Mouse (Mus musculus) forebrain, embryonic 13.5 days (tissue): ENCODE measurements around the gene Zp1. TPM values are rescaled to one million over a fixed set of nuclear protein-coding genes. Genes with fewer than 3 reads are reported as not detected.
A peak's percentile ranks its signal among the peaks of the same experiment; 100 is the strongest.

Experiments used
- ATAC-seq: fragments of 200-750 bp; cut with Nextera tagmentation; 2 replicates; pipeline ENCODE4 v1.8.0; 2017
- H3K27ac ChIP-seq: fragments of 300-500 bp; sonication (generic); 2 replicates; pipeline ENCODE4 v1.5.1; 2015; ENCODE audit warnings: inconsistent platforms, mild to moderate bottlenecking, moderate library complexity
- H3K27me3 ChIP-seq: fragments of 300-500 bp; sonication (generic); 2 replicates; pipeline ENCODE4 v1.6.1; 2015; ENCODE audit warnings: mild to moderate bottlenecking, inconsistent platforms
- H3K36me3 ChIP-seq: fragments of 300-500 bp; sonication (generic); 2 replicates; pipeline ENCODE4 v1.6.1; 2015; ENCODE audit warnings: mild to moderate bottlenecking, inconsistent platforms; ENCODE audit not compliant: poor library complexity, severe bottlenecking
- H3K4me1 ChIP-seq: fragments of 300-500 bp; sonication (generic); 2 replicates; pipeline ENCODE4 v1.6.1; 2015; ENCODE audit warnings: inconsistent platforms
- H3K4me2 ChIP-seq: fragments of 300-500 bp; sonication (generic); 2 replicates; pipeline ENCODE4 v1.6.1; 2015; ENCODE audit warnings: inconsistent platforms, mild to moderate bottlenecking, moderate library complexity
- H3K4me3 ChIP-seq: fragments of 300-500 bp; sonication (generic); 2 replicates; pipeline ENCODE4 v1.5.1; 2015; ENCODE audit warnings: mild to moderate bottlenecking, inconsistent platforms
- H3K9ac ChIP-seq: fragments of 300-500 bp; sonication (generic); 2 replicates; pipeline ENCODE4 v1.6.1; 2015; ENCODE audit warnings: mild to moderate bottlenecking, inconsistent platforms
- H3K9me3 ChIP-seq: fragments of 300-500 bp; sonication (generic); replicated peaks from 2 replicates; pipeline ENCODE4 v1.6.1; 2016; ENCODE audit warnings: inconsistent platforms
- WGBS: fragments of 180-500 bp; shearing (Covaris S2); methylation state at CpG from one replicate; pipeline ENCODE4 v1.1.7; 2015; 5-methylcytosine and 5-hydroxymethylcytosine counted together
- polyA plus RNA-seq: library from polyadenylated mRNA; unstranded; fragments of >200 nt; fragmentation: Nextera tagmentation; extraction: Ambion mirVana; gene quantifications from 2 replicates; pipeline ENCODE4 v1.2.1, GENCODE M21; 2015

Zp1 gene
- polyA plus RNA-seq, 1 experiment from 2014 or later, result not detected

DNA sequence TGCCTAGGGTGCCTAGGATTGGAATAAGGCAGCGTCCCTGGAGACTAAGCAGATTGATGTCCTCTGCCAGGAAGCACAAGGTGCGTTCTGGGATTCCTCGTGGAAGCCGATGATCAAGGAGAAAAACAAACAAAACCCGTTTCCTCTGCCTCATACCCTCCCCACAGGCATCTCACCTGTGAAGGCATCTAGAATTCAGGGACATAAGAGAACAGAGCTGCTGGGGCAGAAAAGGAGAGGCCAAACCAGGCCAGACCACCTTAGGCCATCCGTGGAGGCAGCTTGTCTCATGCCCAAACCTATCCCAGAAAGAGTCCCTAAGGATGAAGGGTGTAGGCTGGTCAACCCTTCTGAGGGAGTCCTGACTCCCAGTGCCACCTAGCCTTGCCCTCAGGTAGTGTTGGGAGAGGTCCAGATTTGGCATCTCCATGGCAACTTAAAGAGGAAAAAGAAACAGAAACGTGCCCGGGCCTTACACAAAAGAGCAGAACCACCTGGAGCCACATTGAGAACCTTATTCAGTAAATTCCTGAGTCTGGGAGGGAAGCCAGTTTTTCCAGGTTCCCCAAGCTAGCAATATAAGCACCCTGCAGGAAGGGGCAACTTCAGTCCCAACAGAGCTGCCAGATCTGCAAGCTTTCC lies 50.4 kb downstream of the Zp1 start, which contains the start of gene Tmem132a:
Tmem132a (minus strand) TSS at position 55 of the 642 bp plus-strand sequence.
- H3K36me3 ChIP-seq, result peaks cover 60% of the 10 kb centered on the region
- H3K27ac ChIP-seq, result peak within 1 kb of the TSS; percentile 92
- peak within 1 kb of the TSS; percentile 96 for H3K9ac ChIP-seq
- no peaks in the 10 kb centered on the region for H3K9me3 ChIP-seq
- H3K4me2 ChIP-seq, result peak within 1 kb of the TSS; percentile 93
- WGBS, result under 1% methylated on average over 8 of the region's 8 CpGs
- H3K27me3 ChIP-seq, result no peaks in the 10 kb centered on the region
- peak within 1 kb of the TSS; percentile 88 for H3K4me3 ChIP-seq
- peak; percentile 50 for ATAC-seq
- H3K4me1 ChIP-seq, result peaks cover 34% of the 10 kb centered on the region

DNA sequence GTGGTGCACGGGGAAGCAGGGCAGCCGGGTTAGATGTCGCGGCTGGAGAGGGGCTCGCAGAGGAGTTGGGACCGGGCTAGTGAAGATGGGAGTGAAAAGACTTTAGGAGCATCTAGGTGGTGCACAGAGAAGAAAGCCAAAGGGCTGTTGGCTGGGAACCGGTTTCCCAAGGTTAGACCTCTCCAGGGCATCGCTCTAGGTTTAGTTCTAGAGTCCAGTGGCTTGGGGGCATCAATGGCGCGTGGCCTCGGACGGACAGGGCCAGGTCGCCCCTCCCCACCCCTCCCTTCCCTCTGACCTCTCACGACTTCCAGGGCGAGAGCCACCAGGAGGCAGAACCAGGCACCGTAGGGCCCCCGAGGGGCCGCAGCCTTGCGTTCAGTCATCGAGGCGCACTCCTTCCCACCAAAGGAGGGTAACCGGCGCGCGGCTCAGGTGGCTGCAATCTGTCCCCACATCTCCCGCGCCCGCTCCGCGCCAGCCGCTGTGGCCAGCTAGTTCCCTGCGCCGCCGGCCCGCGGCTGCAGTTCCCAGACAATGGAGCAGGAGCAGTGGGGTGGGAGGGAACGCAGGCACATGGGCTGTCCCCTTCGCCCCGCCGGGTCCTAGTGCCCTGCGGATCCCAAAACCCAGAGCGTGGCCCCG lies 51.1 kb downstream of the Zp1 start:
- 0% methylated on average over 42 of the region's 43 CpGs for WGBS
- H3K4me1 ChIP-seq, result peaks cover 34% of the 10 kb centered on the region
- ATAC-seq, result peak; percentile 96
- H3K4me3 ChIP-seq, result peak overlapping the region; percentile 88
- H3K36me3 ChIP-seq, result peaks cover 66% of the 10 kb centered on the region
- H3K9ac ChIP-seq, result peak overlapping the region; percentile 96
- H3K9me3 ChIP-seq, result no peaks in the 10 kb centered on the region
- peak overlapping the region; percentile 92 for H3K27ac ChIP-seq
- H3K4me2 ChIP-seq, result peak overlapping the region; percentile 93
- H3K27me3 ChIP-seq, result no peaks in the 10 kb centered on the region

DNA sequence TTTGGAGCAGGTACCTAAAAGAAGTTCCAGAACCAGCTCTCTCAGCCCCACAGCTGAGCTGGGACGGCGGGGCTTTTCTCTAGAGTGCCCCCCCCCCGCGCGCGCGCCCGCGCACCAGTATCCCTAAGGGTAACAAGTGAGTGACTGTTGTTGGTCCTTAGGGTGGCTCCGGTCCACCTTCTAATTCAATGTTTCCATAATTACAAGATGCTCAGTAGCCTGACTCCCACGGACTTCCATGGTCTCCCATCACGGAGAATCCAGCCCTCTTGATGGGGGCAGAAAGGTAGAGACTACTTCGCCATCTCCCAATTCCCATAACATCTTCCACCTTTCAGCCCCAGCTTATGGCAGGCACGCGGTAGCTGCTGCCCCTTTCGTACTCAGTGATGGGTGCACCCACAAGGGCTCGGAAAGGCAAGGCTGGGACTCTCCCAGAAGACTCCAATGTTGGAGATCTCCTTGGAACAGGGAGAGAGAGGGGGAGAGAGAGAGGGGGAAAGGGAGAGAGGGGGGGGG lies 51.8 kb downstream of the Zp1 start:
- Histone ChIP-seq H3K9ac (peak overlapping the region; percentile 96), H3K4me2 (peak overlapping the region; percentile 93), H3K9me3 (no peaks in the 10 kb centered on the region), H3K36me3 (peaks cover 66% of the 10 kb centered on the region), H3K27me3 (no peaks in the 10 kb centered on the region), H3K4me3 (peak overlapping the region; percentile 88), H3K27ac (peak overlapping the region; percentile 92), H3K4me1 (peaks cover 34% of the 10 kb centered on the region)
- WGBS, result 0% methylated on average over 17 of the region's 17 CpGs
- ATAC-seq, result peak; percentile 44

DNA sequence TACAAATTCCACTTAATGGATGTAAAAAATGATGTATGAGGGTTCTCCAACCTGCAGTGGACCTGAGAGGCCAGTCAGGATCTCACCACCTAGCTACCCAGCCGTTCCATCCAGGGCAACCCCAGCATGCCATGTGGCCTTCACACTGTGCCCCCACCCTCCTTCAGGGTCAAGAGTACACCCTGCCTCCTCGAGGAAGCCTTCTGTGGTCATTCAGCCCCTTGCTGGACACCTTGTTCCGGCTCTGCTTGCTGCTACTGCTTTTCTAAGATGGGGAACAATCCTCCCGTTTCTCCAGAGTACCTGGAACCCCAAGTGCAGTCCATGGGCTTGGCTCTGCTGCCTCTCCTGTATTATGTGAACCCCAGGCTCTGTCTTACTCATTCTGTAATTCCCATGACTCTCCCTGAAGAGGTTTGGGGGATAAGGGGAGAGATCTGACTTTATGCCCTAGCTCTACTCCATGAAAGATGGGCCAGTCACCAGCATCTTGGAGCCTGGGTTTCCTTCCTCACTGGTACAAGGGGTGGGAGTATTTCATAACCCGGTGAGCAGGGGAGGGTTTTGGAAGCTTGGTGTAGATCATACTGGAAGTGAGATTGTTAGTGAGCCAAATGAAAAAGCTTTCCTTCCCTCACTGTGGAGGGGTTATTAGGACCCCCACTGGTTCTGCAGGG lies 52.3 kb downstream of the Zp1 start:
- peak; percentile 3; the same call in 1 of the 2 replicates for ATAC-seq
- Histone ChIP-seq H3K4me2 (peak overlapping the region; percentile 93), H3K9ac (peak overlapping the region; percentile 96), H3K4me3 (peak overlapping the region; percentile 88), H3K9me3 (no peaks in the 10 kb centered on the region), H3K27ac (peak overlapping the region; percentile 92; the same call in 1 of the 2 replicates), H3K4me1 (peaks cover 34% of the 10 kb centered on the region), H3K27me3 (no peaks in the 10 kb centered on the region), H3K36me3 (peaks cover 66% of the 10 kb centered on the region)
- 25% methylated on average over 5 of the region's 5 CpGs for WGBS

DNA sequence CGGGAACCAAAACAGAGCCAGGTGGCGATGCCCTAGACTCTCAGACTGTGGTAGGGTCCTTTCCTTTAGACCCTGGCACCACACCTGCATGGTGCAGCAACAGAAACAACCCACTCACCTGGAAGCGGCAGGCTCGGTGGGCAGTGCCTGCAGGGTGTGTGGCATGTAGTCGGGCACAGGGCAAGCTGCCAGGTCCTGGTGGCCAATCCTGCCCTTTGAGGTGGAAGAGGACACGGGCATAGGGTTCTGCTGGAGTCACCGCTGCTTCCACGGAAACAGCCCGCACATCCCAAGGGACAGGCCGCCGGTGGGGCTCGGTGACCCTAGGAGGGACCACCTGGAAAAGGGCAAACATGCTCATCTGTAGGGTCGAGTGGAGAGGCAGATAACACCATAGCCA lies 54.1 kb downstream of the Zp1 start:
- no peak overlapping the region for H3K27ac ChIP-seq
- no peak overlapping the region for H3K4me2 ChIP-seq
- ATAC-seq, result no peak
- peaks cover 34% of the 10 kb centered on the region for H3K4me1 ChIP-seq
- peaks cover 66% of the 10 kb centered on the region for H3K36me3 ChIP-seq
- H3K9ac ChIP-seq, result no peak overlapping the region
- H3K4me3 ChIP-seq, result no peak overlapping the region
- H3K27me3 ChIP-seq, result no peaks in the 10 kb centered on the region
- 88% methylated on average over 13 of the region's 13 CpGs for WGBS
- no peaks in the 10 kb centered on the region for H3K9me3 ChIP-seq

Other genes starting within 250 kb of the Zp1 start
- not detected in 2 replicates for gene Pga5, start 242.6 kb downstream of the Zp1 start, polyA plus RNA-seq
- 32.1 and 33.3 TPM in 2 replicates for gene Vps37c, start 231.9 kb downstream of the Zp1 start, polyA plus RNA-seq
- gene Cd5, start 181.6 kb downstream of the Zp1 start, polyA plus RNA-seq, result 0.26 TPM in 1 of 2 replicates, not detected in the other
- gene Cd6, start 90.6 kb downstream of the Zp1 start, polyA plus RNA-seq, result not detected in 2 replicates
- 0.15 and 0.30 TPM in 2 replicates for gene Slc15a3, start 80.9 kb downstream of the Zp1 start, polyA plus RNA-seq
- gene Tmem132a, start 50.7 kb downstream of the Zp1 start, polyA plus RNA-seq, result 131 and 135 TPM in 2 replicates
- gene Tmem109, start 38.6 kb downstream of the Zp1 start, polyA plus RNA-seq, result 33.6 and 35.6 TPM in 2 replicates
- 45.3 and 50.8 TPM in 2 replicates for gene Prpf19, start 25.4 kb downstream of the Zp1 start, polyA plus RNA-seq
- gene Ptgdr2, start 16.5 kb upstream of the Zp1 start, polyA plus RNA-seq, result 0.06 and 0.17 TPM in 2 replicates
- 21.2 and 22.9 TPM in 2 replicates for gene Ccdc86, start 28.6 kb upstream of the Zp1 start, polyA plus RNA-seq
- not detected in 2 replicates for gene Ms4a10, start 54.0 kb upstream of the Zp1 start, polyA plus RNA-seq
- gene Ms4a15, start 72.6 kb upstream of the Zp1 start, polyA plus RNA-seq, result not detected in 2 replicates
- not detected in 2 replicates for gene Ms4a18, start 97.4 kb upstream of the Zp1 start, polyA plus RNA-seq
- not detected in 2 replicates for gene Ms4a8a, start 160.5 kb upstream of the Zp1 start, polyA plus RNA-seq
- not detected in 2 replicates for gene 1700017D01Rik, start 210.2 kb upstream of the Zp1 start, polyA plus RNA-seq
- not detected in 2 replicates for gene 1700025F22Rik, start 244.7 kb upstream of the Zp1 start, polyA plus RNA-seq